Mouse (Mus musculus) macrophage (primary cell): ENCODE measurements at regions not wholly inside any gene's neighbourhood (a gene's known extent, or its start where the extent isn't known, plus 50 kb on each side); places are given as distances from the start of the nearest gene placed in this dataset.

ENCODE experiments used
- H3K27ac ChIP-seq: fragments of 350-480 bp; formaldehyde crosslinking; 2 replicates; pipeline ENCODE4 v1.9.0; 2021
- H3K36me3 ChIP-seq: fragments of 350-480 bp; formaldehyde crosslinking; 2 replicates; pipeline ENCODE4 v1.9.0; 2021; ENCODE audit errors: inconsistent target
- H3K4me3 ChIP-seq: fragments of 350-480 bp; formaldehyde crosslinking; 2 replicates; pipeline ENCODE4 v1.9.0; 2021; ENCODE audit errors: inconsistent target
- H3K79me2 ChIP-seq: fragments of 350-480 bp; formaldehyde crosslinking; 2 replicates; pipeline ENCODE4 v1.9.0; 2021; ENCODE audit errors: inconsistent target
- WGBS: methylation state at CpG from one replicate; pipeline ENCODE4 v1.1.7; 2026; ENCODE audit warnings: inconsistent platforms; ENCODE audit not compliant: missing documents; 5-methylcytosine and 5-hydroxymethylcytosine counted together

GRCm38 (mm10) chr11:20985069-20985759 lies 105.9 kb upstream of the Peli1 start:
- Histone ChIP-seq H3K79me2 (no peaks in the 10 kb centered on the region), H3K4me3 (no peak overlapping the region), H3K36me3 (no peaks in the 10 kb centered on the region), H3K27ac (no peak overlapping the region)
- whole genome bisulfite sequencing, result 78% methylated on average over 6 of the region's 6 CpGs

GRCm38 (mm10) chr11:20985771-20986170 lies 105.3 kb upstream of the Peli1 start:
- WGBS, result 85% methylated on average over 4 of the region's 4 CpGs
- no peak overlapping the region for H3K27ac ChIP-seq
- no peaks in the 10 kb centered on the region for H3K79me2 ChIP-seq
- no peaks in the 10 kb centered on the region for H3K36me3 ChIP-seq
- no peak overlapping the region for H3K4me3 ChIP-seq

- H3K27ac ChIP-seq, result no peak overlapping the region
- H3K36me3 ChIP-seq, result no peaks in the 10 kb centered on the region
- no peak overlapping the region for H3K4me3 ChIP-seq
- H3K79me2 ChIP-seq, result no peaks in the 10 kb centered on the region
- WGBS, result 96% methylated on average over 5 of the region's 5 CpGs
Measured at GRCm38 (mm10) chr11:20987171-20987815, 103.8 kb upstream of the Peli1 start.

- WGBS, result 93% methylated on average over 11 of the region's 11 CpGs
- H3K36me3 ChIP-seq, result no peaks in the 10 kb centered on the region
- H3K79me2 ChIP-seq, result no peaks in the 10 kb centered on the region
Measured at GRCm38 (mm10) chr11:20987841-20988251, 103.2 kb upstream of the Peli1 start.

GRCm38 (mm10) chr11:20988871-20989270 lies 102.2 kb upstream of the Peli1 start:
- 91% methylated on average over 3 of the region's 3 CpGs for WGBS
- H3K36me3 ChIP-seq, result no peaks in the 10 kb centered on the region
- H3K27ac ChIP-seq, result no peak overlapping the region

More at GRCm38 (mm10) chr11:20987841-20988251, 103.2 kb upstream of the Peli1 start:
- Histone ChIP-seq H3K27ac (no peak overlapping the region), H3K4me3 (no peak overlapping the region)

GRCm38 (mm10) chr11:20993580-20993979 lies 97.5 kb upstream of the Peli1 start:
- Histone ChIP-seq H3K36me3 (no peaks in the 10 kb centered on the region), H3K4me3 (no peak overlapping the region), H3K27ac (no peak overlapping the region), H3K79me2 (no peaks in the 10 kb centered on the region)
- 83% methylated on average over 4 of the region's 4 CpGs for WGBS

More at GRCm38 (mm10) chr11:20988871-20989270, 102.2 kb upstream of the Peli1 start:
- Histone ChIP-seq H3K79me2 (no peaks in the 10 kb centered on the region), H3K4me3 (no peak overlapping the region)

DNA sequence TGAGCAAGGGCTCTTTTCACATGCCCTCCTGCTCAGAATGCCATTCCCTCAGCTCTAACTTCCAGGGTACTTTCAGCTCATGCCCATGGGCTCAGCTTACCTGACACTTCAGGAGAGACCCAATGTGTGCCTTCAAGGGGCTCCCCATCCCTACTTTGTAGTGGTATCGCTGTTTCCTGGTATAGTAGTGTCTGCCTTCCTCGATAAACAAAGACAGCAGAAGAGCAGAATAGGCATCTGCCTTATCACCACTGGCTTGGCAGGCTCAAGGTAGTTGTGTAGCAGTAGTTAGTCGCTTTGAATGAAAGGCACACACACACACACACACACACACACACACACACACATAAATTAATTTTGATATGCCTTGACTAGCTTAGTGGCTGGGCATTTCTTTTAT lies 89.7 kb upstream of the Peli1 start:
- Histone ChIP-seq H3K36me3 (no peaks in the 10 kb centered on the region), H3K27ac (no peak overlapping the region), H3K4me3 (no peak overlapping the region), H3K79me2 (no peaks in the 10 kb centered on the region)
- 100% methylated on average over 2 of the region's 3 CpGs for WGBS

DNA sequence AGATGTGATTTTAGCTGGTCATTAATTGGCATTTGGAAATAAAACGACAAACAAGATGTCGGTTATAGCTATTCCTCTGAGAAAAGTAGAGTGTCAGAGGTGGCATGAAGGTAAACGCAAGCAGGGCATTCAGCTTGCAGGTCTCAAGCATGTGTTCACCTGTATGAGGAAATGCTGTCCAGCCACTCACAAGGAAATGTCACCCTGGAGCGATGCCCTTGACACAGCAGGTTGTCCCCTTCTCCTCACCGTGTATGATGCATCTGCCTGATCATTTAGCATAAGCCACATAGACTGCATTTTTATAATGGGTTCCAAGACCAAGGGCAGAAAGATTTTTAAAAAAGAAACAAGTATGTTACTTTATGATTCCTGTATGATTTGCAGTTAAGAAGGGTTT lies 83.9 kb upstream of the Peli1 start:
- Histone ChIP-seq H3K4me3 (no peak overlapping the region), H3K36me3 (no peaks in the 10 kb centered on the region), H3K27ac (no peak overlapping the region), H3K79me2 (no peaks in the 10 kb centered on the region)
- 99% methylated on average over 5 of the region's 5 CpGs for WGBS

GRCm38 (mm10) chr11:21009505-21009904 lies 81.6 kb upstream of the Peli1 start:
- H3K36me3 ChIP-seq, result no peaks in the 10 kb centered on the region
- no peaks in the 10 kb centered on the region for H3K79me2 ChIP-seq
- H3K27ac ChIP-seq, result peak overlapping the region; percentile 38; the same call in 1 of the 2 replicates
- whole genome bisulfite sequencing, result 16% methylated on average over 3 of the region's 3 CpGs
- no peak overlapping the region for H3K4me3 ChIP-seq

- H3K79me2 ChIP-seq, result no peaks in the 10 kb centered on the region
- H3K4me3 ChIP-seq, result no peak overlapping the region
- 91% methylated on average over 7 of the region's 7 CpGs for WGBS
- H3K27ac ChIP-seq, result no peak overlapping the region
- H3K36me3 ChIP-seq, result no peaks in the 10 kb centered on the region
Measured at GRCm38 (mm10) chr11:21010867-21011266, 80.2 kb upstream of the Peli1 start.

GRCm38 (mm10) chr11:21014250-21014649 lies 76.8 kb upstream of the Peli1 start:
- Histone ChIP-seq H3K36me3 (no peaks in the 10 kb centered on the region), H3K79me2 (no peaks in the 10 kb centered on the region), H3K27ac (peak overlapping the region; percentile 47), H3K4me3 (no peak overlapping the region)
- 77% methylated on average over 3 of the region's 3 CpGs for WGBS

DNA sequence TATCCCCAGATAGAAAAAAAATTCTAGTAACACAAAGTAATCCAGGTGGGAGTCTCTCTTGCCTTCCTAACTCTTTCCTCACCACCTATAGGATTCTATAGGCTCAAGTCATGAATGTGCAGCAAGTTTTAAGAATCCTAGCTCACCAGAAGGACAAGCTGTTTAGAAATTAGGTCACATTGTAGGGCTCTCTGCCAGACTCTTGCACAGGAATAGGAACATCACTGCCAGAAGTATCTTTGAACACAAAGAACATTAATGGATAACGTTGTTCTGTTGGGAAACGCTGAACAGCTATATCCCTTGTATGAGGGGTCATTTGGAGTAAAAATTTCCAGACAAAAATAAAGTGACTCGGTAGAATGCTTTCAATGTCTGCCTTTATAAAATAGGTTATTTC lies 75.6 kb upstream of the Peli1 start:
- no peaks in the 10 kb centered on the region for H3K36me3 ChIP-seq
- no peaks in the 10 kb centered on the region for H3K79me2 ChIP-seq
- no peak overlapping the region for H3K27ac ChIP-seq
- 91% methylated on average over 3 of the region's 3 CpGs for WGBS
- H3K4me3 ChIP-seq, result no peak overlapping the region

DNA sequence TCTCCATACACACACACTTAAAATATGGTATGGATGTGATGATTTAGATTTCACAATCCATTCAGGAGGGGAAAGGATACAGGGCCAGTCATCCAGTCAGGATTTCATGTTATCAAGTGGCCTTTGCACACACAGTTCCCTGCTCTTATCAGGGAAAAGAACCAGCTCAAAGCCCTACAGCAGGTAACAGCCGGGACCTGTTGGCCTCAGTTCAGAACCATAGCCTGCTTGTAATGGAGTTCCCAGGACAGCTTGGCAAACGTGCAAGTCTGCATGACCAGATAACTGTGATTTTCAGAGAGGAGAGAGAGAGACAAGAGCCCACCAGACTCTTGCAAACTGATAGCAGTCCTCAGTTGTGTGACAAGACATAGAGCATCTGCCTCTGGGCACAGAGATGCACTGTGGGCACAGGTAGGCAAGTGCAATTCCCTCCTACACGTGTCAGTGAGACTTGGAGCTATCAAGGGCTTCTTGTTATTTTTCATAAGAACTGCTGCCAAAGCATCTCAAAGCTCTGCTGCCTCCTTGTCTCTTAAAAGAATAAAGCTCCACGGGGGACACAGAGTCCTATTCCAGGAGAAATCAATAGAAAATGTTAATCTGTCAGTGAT lies 74.9 kb upstream of the Peli1 start:
- 90% methylated on average over 4 of the region's 4 CpGs for WGBS
- no peaks in the 10 kb centered on the region for H3K79me2 ChIP-seq
- no peak overlapping the region for H3K4me3 ChIP-seq
- no peaks in the 10 kb centered on the region for H3K36me3 ChIP-seq
- H3K27ac ChIP-seq, result no peak overlapping the region

- Histone ChIP-seq H3K4me3 (no peak overlapping the region), H3K36me3 (no peaks in the 10 kb centered on the region), H3K27ac (no peak overlapping the region), H3K79me2 (no peaks in the 10 kb centered on the region)
- WGBS, result 97% methylated on average over 6 of the region's 6 CpGs
Measured at GRCm38 (mm10) chr11:21016791-21017329, 74.2 kb upstream of the Peli1 start.

DNA sequence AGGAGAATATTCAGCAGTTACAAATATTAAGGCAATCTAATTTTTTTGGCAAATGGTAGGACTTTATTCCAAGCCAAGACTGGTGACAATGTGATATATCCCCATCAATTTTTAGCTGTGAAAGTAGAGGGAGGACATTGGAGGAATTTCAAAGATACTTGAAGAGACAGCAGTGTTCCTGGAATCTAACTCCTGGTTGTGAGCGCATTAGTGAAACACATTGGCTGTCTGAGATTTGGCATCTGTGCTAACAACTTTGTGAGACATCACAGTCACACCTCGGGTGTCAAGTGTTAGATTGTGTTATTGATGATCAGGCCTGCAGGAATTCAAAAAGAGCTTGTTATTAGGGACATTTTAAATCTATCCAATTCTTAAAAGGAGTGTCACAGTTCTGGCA lies 71.3 kb upstream of the Peli1 start:
- Histone ChIP-seq H3K36me3 (no peaks in the 10 kb centered on the region), H3K79me2 (no peaks in the 10 kb centered on the region), H3K27ac (no peak overlapping the region), H3K4me3 (no peak overlapping the region)
- 90% methylated on average over 2 of the region's 2 CpGs for WGBS
